Mouse (Mus musculus): Measurements from ENCODE around the gene Insr. TPM values are rescaled to one million over a fixed set of nuclear protein-coding genes. Genes with fewer than 3 reads are reported as not detected.

The Insr gene
- total and polyA plus RNA-seq, 3 experiments, result 2.1 to 4.6 (median 3.0) TPM

DNA sequence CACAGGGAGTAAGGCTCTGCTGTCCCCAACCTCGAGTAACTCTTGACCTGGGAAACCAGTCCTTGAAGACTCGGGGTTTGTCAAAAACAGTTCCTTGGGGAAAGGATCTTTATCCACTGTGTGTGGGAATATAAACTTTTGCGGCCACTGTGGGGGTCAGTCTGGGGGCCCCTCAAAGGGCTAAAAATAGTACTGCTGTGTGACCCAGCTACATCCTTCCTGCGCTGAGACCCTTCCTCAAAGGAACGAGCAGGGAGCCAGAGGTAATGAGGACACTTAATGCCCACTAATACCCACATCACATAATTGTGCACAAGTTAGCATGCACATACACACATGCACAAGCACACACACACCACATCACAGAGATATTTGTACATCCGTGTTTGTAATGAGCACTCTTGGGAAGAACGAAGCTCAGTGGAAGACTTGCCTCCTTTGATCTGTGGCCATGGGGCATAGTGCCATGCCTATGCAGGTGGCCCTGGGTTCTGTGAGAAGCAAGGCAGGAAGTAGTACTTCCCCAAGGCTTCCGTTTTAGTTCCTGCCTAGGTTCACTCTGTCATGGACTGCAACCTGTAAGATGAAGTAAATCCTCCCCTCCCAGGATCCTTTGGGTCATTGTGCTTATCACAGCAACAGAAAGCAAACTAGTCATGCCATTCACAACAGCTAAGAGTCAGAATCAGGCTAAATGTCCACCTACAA lies 48.3 kb upstream of the Insr start:
- peak; percentile 29 for DNase-seq (ENCODE audit: extremely low read depth)
- TF ChIP-seq NRF1 (IDR thresholded peaks at IDR 0.05; ENCODE audit: low read depth, low read length) (no peak), USF1 (IDR thresholded peaks at IDR 0.05; ENCODE audit: low read depth, low read length) (no peak), TCF12 (IDR thresholded peaks at IDR 0.05; ENCODE audit: low read depth, low read length) (no peak), ETS1 (conservative IDR thresholded peaks at IDR 0.05; ENCODE audit: low read depth, low read length) (no peak), EP300 (IDR thresholded peaks at IDR 0.05; ENCODE audit: low read length) (no peak), MXI1 (IDR thresholded peaks at IDR 0.05; ENCODE audit: low read depth, low read length) (no peak), E2F4 (IDR thresholded peaks at IDR 0.05; ENCODE audit: insufficient replicate concordance, low read depth, low read length) (no peak), IRF4 (IDR thresholded peaks at IDR 0.05; ENCODE audit: low read depth, low read length) (no peak), ELF1 (IDR thresholded peaks at IDR 0.05; ENCODE audit: low read depth, low read length) (no peak), KAT2A (IDR thresholded peaks at IDR 0.05; ENCODE audit: insufficient replicate concordance, low read length) (no peak), POLR2A (IDR thresholded peaks at IDR 0.05; ENCODE audit: low read depth, low read length) (no peak), MEF2A (IDR thresholded peaks at IDR 0.05; ENCODE audit: borderline replicate concordance, low read depth, low read length) (no peak)
- no peaks in the 10 kb centered on the region for H3K9me3 ChIP-seq (replicated peaks; ENCODE audit: low read length)
- no peaks in the 10 kb centered on the region for H3K36me3 ChIP-seq (replicated peaks in 1 of 2; ENCODE audit: control insufficient read depth in 1 of 2, insufficient read depth in 1 of 2, low read length in 1 of 2)
- H3K4me3 ChIP-seq (replicated peaks in 1 of 3; ENCODE audit: low read depth in 2 of 3, low read length in 2 of 3, poor library complexity in 1 of 3), result no peak overlapping the region
- no peaks in the 10 kb centered on the region for H3K27me3 ChIP-seq (replicated peaks)
- dilution Hi-C loops (cut with MboI; ENCODE audit: extremely low pct_ligation_motif_present, extremely low pct_unique_long_range_greater_than_20kb, low sequenced_read_pairs), result no loop called here
- no peaks in the 10 kb centered on the region for H3K79me2 ChIP-seq (replicated peaks; ENCODE audit: control insufficient read depth, extremely low read depth, insufficient read depth, poor library complexity, severe bottlenecking)
- in situ Hi-C loops (cut with MboI; ENCODE audit: low pct_ligation_motif_present, low pct_unique_long_range_greater_than_20kb, low sequenced_read_pairs), result no loop called here
- H3K27ac ChIP-seq (ENCODE audit: insufficient read depth, low read depth), result no peak overlapping the region
- no peak overlapping the region for H3K4me2 ChIP-seq (ENCODE audit: insufficient read depth, low read depth, poor library complexity, severe bottlenecking)
- H3K9ac ChIP-seq (ENCODE audit: insufficient read depth, low read depth), result no peak overlapping the region
- H3K4me1 ChIP-seq (ENCODE audit: control insufficient read depth in 1 of 2, insufficient read depth in 2 of 2), result peaks cover 6 to 19% of the 10 kb centered on the region in 2 experiments

DNA sequence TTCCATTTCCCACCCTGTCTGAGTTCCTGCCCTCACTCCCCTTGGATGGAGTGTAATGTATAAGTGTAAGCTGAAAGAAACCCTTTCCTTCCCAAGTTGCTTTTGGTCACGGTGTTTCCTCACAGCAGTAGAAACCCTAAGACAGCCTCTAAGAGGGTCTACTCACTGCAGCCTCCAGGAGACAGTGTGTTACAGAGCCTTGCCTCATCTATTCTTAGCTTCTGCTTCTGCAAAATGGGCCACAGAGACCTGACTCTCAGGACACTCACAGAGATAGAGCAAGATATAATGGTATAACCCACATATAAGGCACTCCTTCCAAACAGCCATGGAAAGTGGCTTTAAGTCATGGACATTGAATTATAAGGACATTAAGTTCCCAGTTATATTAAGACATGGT lies 47.6 kb upstream of the Insr start:
- Histone ChIP-seq H3K36me3 (replicated peaks in 1 of 2; ENCODE audit: control insufficient read depth in 1 of 2, insufficient read depth in 1 of 2, low read length in 1 of 2) (no peaks in the 10 kb centered on the region), H3K27ac (ENCODE audit: insufficient read depth, low read depth) (no peak overlapping the region), H3K79me2 (replicated peaks; ENCODE audit: control insufficient read depth, extremely low read depth, insufficient read depth, poor library complexity, severe bottlenecking) (no peaks in the 10 kb centered on the region), H3K4me3 (replicated peaks in 1 of 3; ENCODE audit: low read depth in 2 of 3, low read length in 2 of 3, poor library complexity in 1 of 3) (no peak overlapping the region), H3K4me2 (ENCODE audit: insufficient read depth, low read depth, poor library complexity, severe bottlenecking) (no peak overlapping the region), H3K27me3 (replicated peaks) (no peaks in the 10 kb centered on the region), H3K9me3 (replicated peaks; ENCODE audit: low read length) (no peaks in the 10 kb centered on the region), H3K4me1 (ENCODE audit: control insufficient read depth in 1 of 2, insufficient read depth in 2 of 2) (peaks cover 6 to 19% of the 10 kb centered on the region in 2 experiments), H3K9ac (ENCODE audit: insufficient read depth, low read depth) (no peak overlapping the region)
- dilution Hi-C loops (cut with MboI; ENCODE audit: extremely low pct_ligation_motif_present, extremely low pct_unique_long_range_greater_than_20kb, low sequenced_read_pairs), result no loop called here
- DNase-seq (ENCODE audit: extremely low read depth), result no peak
- in situ Hi-C loops (cut with MboI; ENCODE audit: low pct_ligation_motif_present, low pct_unique_long_range_greater_than_20kb, low sequenced_read_pairs), result no loop called here
- TF ChIP-seq PAX5 (IDR thresholded peaks at IDR 0.05; ENCODE audit: low read length), result no peak
- TF ChIP-seq BHLHE40 (IDR thresholded peaks at IDR 0.05; ENCODE audit: low read depth, low read length), result no peak

Data from CH12.LX (cell line).